Mouse (Mus musculus): ENCODE measurements around the gene Arel1. TPM values are rescaled to one million over a fixed set of nuclear protein-coding genes. Genes with fewer than 3 reads are reported as not detected.

Gene Arel1
- polyA plus RNA-seq (2012; rRNA removed): 12.9 and 13.9 TPM in 2 replicates

DNA sequence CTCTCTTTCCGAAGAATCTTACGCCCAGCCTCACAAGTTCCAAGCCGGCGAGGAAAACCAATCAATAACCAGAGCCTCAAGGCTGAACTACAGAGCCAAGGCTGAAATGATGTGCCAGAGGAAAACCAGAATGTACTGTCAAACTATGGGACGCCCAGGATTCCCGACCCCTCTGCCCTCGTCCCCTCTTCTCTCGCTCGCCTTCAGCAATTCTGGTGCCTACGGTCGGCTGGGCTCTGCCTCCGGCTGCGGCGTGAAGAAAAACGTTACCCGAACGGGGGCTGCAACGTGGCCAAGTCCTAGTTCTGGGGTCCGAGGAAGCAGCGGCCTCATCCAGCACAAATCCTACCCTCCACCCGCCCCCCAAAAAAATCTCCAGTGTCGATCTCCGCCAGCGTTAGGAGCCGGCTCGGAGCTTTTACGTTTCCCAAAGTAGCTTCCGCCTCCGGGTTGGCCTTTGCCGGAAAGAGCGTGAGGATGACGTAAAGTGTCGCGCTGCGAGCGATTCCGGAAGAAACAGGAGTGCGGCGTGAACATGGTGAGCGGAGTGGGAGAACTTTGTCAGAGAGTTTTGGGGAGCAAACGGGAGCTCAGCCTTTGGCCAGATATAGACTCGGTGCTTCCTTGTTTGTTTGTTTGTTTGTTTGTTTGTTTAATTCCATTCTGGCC lies at the start of gene Arel1, which contains the start of gene Fcf1:
Gene Arel1 (minus strand): TSS at position 473 of the 669 bp plus-strand sequence.
Gene Fcf1 (plus strand): TSS at position 470 of the 669 bp plus-strand sequence.

DNA sequence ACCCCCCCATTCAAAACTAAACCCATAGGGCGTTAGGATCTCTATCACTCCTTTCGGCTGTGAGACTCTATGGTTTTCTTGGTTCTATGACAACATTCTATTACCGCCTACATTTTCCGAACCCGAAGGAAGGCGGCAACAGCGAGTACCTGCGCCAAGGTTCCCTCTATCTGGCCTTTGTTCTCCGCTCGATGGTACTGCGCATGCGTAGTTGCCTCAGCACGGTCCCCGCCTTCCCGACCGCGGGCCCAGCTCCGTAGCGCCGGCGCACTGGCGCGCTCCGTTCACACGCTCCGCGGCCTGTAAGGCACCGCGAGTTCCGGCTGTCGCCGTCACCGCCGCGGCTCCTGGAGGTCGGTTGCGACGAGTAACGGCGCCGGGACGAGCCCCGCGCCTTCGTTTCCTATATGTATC lies 25.4 kb upstream of the Arel1 start, which contains the start of gene Ylpm1:
Gene Ylpm1 (plus strand): TSS at position 239 of the 414 bp plus-strand sequence.

DNA sequence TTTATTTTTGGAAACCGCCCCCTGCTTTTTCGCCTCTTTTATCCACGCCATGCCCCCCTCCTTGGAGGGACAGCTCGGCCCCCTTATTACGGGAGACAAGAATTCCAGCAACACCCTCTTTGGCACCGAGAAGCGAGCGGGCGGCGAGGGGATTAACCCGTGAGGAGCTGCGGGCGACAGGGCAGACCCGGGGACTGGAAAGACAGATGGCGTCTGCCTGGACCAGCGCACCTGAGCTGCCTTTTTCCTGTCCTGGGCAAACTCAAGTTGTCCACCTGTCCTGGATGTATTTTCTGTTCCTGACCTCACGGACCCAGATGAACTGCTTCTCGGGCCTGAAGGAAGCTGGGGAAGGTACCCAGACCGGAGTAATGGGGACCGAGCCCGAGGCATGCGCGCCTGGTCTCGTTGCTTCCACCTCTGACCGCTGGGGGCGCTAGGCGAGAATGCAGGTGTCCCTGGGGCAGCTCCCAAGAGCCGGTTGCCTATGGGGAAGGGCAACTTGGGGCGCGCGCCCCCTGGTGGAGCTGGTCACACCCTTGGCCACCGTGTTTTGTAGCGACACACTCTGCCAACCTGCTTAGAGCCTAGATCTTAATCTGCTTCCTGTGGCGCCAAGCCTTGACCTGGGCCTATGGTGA lies 94.1 kb downstream of the Arel1 start, which contains the start of gene Ltbp2:
Gene Ltbp2 (minus strand): TSS at position 52 of the 641 bp plus-strand sequence.

Other genes starting within 250 kb of the Arel1 start
- gene Npc2, start 197.7 kb downstream of the Arel1 start, polyA plus RNA-seq (2012; rRNA removed): 43.3 and 50.5 TPM in 2 replicates
- gene Isca2, start 197.6 kb downstream of the Arel1 start, polyA plus RNA-seq (2012; rRNA removed): 60.1 and 66.6 TPM in 2 replicates
- gene Ltbp2, start 94.4 kb downstream of the Arel1 start, polyA plus RNA-seq (2012; rRNA removed): 1.1 and 1.5 TPM in 2 replicates
- 56.7 and 60.1 TPM in 2 replicates for gene Fcf1, start within 50 bp of the Arel1 start, polyA plus RNA-seq (2012; rRNA removed)
- 6.1 and 8.8 TPM in 2 replicates for gene Ylpm1, start 25.4 kb upstream of the Arel1 start, polyA plus RNA-seq (2012; rRNA removed)
- gene Prox2, start 139.9 kb upstream of the Arel1 start, polyA plus RNA-seq (2012; rRNA removed): 0.79 and 0.95 TPM in 2 replicates
- gene Dlst, start 139.9 kb upstream of the Arel1 start, polyA plus RNA-seq (2012; rRNA removed): 80.5 and 86.8 TPM in 2 replicates
- gene Rps6kl1, start 180.4 kb upstream of the Arel1 start, polyA plus RNA-seq (2012; rRNA removed): 1.3 and 1.4 TPM in 2 replicates
- gene Pgf, start 206.9 kb upstream of the Arel1 start, polyA plus RNA-seq (2012; rRNA removed): 0.29 and 0.41 TPM in 2 replicates
- 31.6 and 32.8 TPM in 2 replicates for gene Eif2b2, start 248.6 kb upstream of the Arel1 start, polyA plus RNA-seq (2012; rRNA removed)

Measured in liver, embryonic 18 days (tissue).